Mouse (Mus musculus) kidney, adult 18-20 months (tissue): ENCODE results near the gene Lmntd2.
"Not testable (repeated sequence)": the region's sequence is repeated elsewhere in the genome, so short reads cannot be mapped to it uniquely, and the experiment has no call there.

Source experiments
- DNase-seq: peaks from one replicate; pipeline ENCODE4 v3.0.0; 2021

Lmntd2 gene

GRCm38 (mm10) chr7:141213605-141214235 lies at the start of gene Lmntd2:
Gene Lmntd2 (minus strand): TSS chr7:141214080.
- no peak for DNase-seq

DNA sequence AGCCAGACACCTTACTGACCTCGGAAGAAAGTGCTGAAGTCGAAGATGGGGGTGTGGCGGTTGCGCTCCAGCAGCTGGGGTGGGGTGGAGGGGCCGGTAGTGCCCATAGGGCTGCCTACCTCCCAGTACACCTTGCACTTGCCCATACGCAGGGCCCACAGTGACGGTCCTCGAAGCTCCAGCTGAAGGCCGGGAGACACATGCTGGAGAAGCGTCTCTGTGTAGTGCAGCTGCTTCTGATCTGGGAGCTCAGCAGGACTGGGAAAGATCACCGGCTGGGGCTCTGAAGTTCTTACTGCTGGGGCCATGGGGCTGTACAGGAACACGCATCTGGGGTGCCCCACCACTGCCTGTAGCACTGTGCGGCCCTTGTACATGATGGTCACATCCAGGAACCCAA lies 49.8 kb upstream of the Lmntd2 start:
- no peak for DNase-seq

DNA sequence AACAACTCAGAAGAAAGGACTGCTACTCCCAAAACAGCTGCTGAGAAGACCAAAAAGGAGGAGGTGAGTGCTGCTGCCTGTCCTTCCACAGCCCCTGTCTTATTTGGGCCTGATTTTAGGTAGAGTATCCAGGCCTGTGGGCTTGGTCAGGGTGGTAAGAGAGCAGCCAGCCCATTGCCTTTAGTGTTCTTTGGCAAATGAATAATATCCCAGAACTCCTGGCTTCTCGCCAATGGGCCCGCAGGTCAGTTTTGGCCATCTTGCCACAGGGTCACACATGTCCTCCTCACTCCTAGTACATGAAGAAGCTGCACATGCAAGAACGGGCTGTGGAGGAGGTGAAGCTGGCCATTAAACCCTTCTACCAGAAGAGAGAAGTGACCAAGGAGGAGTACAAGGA lies 47.6 kb upstream of the Lmntd2 start:
- no peak for DNase-seq

DNA sequence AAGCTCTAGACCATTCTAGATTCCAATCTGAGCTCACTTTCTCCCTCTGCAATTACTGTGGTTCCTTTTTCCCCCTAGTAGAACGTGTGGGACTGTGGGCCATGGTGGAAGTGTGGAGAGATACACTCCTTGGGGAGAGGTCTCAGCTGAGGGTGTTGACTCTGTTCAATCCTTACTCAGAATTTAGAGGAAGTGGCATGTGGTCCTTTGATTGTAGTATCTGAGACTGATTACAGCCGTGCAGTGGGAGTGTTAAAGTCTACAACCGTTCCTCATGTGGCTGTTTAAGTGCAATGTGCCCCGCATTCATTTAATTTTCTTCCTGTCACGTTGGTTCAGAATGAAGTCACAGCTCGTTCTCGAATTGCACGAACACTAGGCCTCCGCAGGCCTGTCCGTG lies 42.3 kb upstream of the Lmntd2 start:
- DNase-seq, result no peak

DNA sequence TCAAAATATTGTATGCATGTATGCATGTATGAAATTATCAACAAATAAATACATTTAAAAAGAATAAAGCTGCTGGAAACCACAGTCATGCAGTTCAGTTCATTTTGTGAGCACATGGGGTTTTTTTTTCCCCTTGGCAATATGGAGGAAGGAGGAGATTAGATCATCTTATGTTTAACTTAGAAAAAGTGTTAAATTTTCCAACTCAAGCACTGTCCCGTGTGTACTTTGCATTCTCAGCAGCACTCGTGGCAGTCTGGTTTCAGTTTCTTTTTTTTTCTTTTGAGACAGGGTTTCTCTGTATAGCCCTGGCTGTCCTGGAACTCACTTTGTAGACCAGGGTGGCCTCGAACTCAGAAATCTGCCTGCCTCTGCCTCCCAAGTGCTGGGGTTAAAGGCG lies 36.6 kb upstream of the Lmntd2 start:
- not testable (repeated sequence) for DNase-seq

- DNase-seq, result no peak
Measured at GRCm38 (mm10) chr7:141231551-141231950, 17.7 kb upstream of the Lmntd2 start.

GRCm38 (mm10) chr7:141231111-141231510 lies 17.2 kb upstream of the Lmntd2 start:
- DNase-seq, result no peak

DNA sequence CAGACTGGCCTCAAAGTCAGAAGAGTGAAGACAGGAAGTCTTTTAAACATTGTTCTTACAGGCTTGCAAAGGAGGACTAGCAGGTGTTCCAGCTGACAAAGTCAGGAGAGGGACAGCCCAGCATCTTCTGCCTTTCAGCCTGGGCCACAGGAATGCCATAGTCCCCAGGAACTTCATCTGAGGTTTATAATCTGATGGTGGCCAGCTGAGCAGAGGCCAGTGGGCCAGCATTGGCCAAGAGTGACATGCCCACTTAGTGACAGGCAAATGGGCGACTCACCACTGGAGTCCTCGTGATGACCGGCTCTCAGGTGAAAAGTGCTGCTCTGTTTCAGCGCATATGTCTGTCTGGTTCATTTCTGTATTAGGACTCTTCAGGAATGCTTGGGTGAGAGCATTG lies 16.7 kb upstream of the Lmntd2 start:
- no peak for DNase-seq

- DNase-seq, result no peak
Measured at GRCm38 (mm10) chr7:141229702-141230101, 15.8 kb upstream of the Lmntd2 start.

GRCm38 (mm10) chr7:141228279-141229067 lies 14.6 kb upstream of the Lmntd2 start, which contains the start of gene Phrf1:
Gene Phrf1 (plus strand): TSS chr7:141228784.
- peak; percentile 94 for DNase-seq

DNA sequence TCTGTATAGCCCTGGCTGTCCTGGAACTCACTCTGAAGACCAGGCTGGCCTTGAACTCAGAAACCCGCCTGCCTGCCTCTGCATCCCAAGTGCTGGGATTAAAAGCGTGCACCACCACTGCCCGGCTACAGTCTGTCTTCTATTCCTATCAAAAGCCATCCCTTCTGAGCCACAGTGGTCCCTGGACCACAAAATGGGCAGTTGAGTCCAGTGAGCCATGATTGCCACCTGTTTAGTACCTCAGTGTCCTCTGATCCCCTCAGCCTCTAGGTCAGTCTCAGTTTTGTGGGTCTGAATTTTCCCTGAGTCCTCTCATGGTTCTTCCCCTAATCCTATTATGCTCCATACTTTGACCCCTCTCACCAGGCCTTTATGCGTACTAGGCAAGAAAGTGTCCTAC lies 13.9 kb upstream of the Lmntd2 start:
- no peak for DNase-seq

DNA sequence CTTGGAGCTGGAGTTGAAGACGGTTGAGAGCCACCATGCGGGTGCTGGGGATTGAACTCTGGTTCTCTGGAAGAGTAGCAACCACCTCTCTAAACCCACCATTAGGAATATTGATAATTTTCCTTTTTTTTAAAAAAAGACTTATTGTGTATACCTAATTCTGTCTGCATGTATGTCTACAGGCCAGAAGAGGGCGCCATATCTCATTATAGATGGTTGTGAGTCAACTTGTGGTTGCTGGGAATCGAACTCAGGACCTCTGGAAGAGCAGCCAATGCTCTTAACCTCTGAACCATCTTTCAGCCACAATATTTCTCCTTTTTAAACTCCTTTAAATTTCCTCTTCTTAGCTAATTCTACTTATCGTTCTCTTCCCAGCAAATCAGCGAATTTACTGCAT lies 12.7 kb upstream of the Lmntd2 start:
- DNase-seq, result no peak

DNA sequence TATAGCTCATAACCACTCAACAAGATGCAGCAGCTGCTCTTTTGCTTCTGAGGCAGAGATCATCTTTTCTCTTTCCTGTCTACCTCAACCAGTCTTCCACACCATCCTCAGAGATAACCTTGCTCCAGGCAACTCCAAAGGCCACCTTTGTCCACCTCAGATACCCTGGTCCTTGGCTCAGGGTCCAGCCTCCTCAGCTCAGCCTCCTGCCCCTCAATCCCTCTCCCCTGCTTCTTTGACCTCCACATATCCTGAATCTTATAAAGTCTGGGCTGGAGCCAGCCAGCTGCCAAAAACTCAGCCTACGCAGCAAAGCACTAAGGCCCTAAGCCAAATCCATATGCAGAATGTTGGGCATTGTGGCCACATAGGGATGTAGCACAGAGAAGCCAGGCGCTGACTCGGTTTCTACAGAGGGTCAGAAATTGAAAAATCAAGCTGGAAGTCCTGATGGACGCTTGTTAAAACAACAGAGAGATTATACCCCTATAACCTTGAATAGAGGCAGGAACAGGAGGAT lies 8.9 kb upstream of the Lmntd2 start:
- no peak for DNase-seq

- no peak for DNase-seq
Measured at GRCm38 (mm10) chr7:141222126-141222467, 8.2 kb upstream of the Lmntd2 start.

GRCm38 (mm10) chr7:141221249-141222125 lies 7.6 kb upstream of the Lmntd2 start:
- peak; percentile 96 for DNase-seq

DNA sequence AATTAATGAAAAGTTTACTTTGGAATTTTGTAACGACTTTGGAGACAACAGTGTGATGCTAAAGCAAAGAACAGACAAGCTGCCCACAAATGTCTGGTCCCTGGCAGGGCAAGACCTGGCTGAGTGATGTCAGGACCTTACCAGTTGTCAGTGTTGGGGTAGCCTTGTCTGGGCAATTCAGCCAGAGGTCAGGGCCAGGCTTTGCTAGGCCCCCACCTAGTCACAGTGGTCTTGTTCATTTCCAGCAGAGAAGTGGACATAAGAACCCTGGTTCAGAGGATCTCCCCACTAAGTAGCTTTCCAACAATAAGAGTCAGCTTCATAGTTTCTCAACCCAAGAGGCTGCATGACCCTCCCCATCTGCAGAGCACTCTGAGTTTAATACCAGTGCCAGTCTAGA lies 6.5 kb upstream of the Lmntd2 start:
- no peak for DNase-seq

GRCm38 (mm10) chr7:141219558-141220099 lies 5.7 kb upstream of the Lmntd2 start:
- DNase-seq, result no peak

GRCm38 (mm10) chr7:141218557-141219133 lies 4.8 kb upstream of the Lmntd2 start:
- DNase-seq, result peak; percentile 9

DNA sequence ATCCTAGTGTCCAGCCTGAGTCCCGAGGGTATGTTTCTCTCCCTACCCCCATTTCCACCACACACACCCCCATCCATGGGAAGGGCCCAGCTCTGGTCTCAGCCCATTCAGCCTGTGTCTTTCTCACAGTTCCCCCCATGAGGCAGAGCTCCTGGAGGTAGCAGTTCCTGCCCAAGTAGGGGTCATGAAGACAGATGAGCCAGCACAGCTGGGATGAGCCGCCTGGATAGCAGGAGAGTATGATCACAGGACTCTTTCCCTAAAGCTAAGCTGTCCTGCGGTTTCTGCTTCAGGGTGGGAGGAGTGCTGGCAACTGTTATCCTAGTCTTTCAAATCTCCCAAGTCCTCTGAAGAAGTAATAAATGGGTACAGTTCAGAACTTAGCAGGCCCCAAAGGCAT lies 4.3 kb upstream of the Lmntd2 start:
- DNase-seq, result no peak

DNA sequence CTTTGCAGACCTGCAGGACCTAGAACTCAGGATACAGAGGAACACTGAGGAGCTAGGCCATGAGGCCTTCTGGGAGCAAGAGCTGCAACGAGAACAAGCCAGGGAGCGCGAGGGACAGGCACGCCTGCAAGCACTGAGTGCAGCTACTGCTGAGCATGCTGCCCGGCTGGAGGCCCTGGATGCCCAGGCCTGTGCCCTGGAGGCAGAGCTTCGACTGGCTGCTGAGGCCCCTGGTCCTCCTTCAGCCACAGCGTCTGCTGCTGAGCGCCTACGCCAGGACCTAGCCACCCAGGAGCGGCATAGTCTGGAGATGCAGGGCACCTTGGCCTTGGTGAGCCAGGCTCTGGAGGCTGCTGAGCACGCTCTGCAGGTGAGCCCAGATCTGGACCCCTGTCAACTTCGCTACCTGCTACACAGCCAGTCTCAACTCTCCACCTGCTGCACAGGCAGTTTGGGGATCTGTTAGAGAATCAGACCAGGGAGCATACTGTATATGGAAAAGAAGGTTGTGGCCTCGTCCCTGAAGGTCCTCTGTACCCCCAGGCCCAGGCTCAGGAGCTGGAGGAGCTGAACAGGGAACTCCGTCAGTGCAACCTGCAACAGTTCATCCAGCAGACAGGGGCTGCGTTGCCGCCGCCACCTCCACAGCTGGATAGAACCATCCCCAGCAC lies 3.6 kb upstream of the Lmntd2 start:
- DNase-seq, result peak; percentile 25

DNA sequence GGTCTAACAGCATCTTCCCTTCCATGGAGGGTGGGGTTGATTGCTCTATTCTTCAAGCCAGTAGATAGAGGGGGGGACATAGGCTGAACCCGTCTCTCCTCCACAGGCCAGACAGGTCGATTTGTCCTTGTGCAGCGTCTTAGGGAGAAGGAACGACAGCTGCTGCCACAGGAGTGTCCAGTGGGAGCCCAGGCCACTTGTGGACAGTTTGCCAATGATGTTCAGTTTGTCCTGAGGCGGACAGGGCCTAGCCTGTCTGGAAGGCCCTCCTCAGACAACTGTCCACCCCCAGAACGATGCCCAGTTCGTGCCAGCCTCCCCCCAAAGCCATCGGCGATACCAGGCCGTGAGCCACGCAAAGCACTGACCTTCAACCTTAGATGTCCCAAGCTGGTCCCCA lies 3.0 kb upstream of the Lmntd2 start:
- peak; percentile 9 for DNase-seq
